Mouse (Mus musculus) limb, embryonic 14.5 days (tissue): ENCODE measurements at regions not wholly inside any gene's neighbourhood (a gene's known extent, or its start where the extent isn't known, plus 50 kb on each side); places are given as distances from the start of the nearest gene placed in this dataset.

Experiments
- ATAC-seq: fragments of 200-750 bp; cut with Nextera tagmentation; 2 replicates; pipeline ENCODE4 v1.8.0; 2017; ENCODE audit warnings: low read depth, moderate number of reproducible peaks, moderate TSS enrichment; ENCODE audit not compliant: low FRiP score
- DNase-seq: peaks from one replicate; pipeline ENCODE4 v3.0.0-alpha.2; 2015; ENCODE audit warnings: low spot score
- H3K27ac ChIP-seq: fragments of 300-500 bp; sonication (generic); replicated peaks from 2 replicates; pipeline ENCODE4 v1.5.1; 2014; ENCODE audit warnings: low read depth, mild to moderate bottlenecking, low read length, moderate library complexity, mixed read lengths
- H3K27me3 ChIP-seq: fragments of 300-500 bp; sonication (generic); 2 replicates; pipeline ENCODE4 v1.6.1; 2014; ENCODE audit warnings: low read length, mixed read lengths; ENCODE audit not compliant: control insufficient read depth, insufficient read depth
- H3K36me3 ChIP-seq: fragments of 300-500 bp; sonication (generic); 2 replicates; pipeline ENCODE4 v1.6.1; 2014; ENCODE audit warnings: mild to moderate bottlenecking, low read length, moderate library complexity, mixed read lengths; ENCODE audit not compliant: control insufficient read depth, insufficient read depth
- H3K4me1 ChIP-seq: fragments of 300-500 bp; sonication (generic); 2 replicates; pipeline ENCODE4 v1.6.1; 2014; ENCODE audit warnings: antibody characterized with exemption, low read length, mixed read lengths; ENCODE audit not compliant: control insufficient read depth, insufficient read depth
- H3K4me2 ChIP-seq: fragments of 300-500 bp; sonication (generic); replicated peaks from 2 replicates; pipeline ENCODE4 v1.6.1; 2014; ENCODE audit warnings: low read depth, mild to moderate bottlenecking, low read length, moderate library complexity; ENCODE audit not compliant: severe bottlenecking
- H3K4me3 ChIP-seq: fragments of 300-500 bp; sonication (generic); replicated peaks from 2 replicates; pipeline ENCODE4 v1.5.1; 2014; ENCODE audit warnings: low read length
- H3K9ac ChIP-seq: fragments of 300-500 bp; sonication (generic); 2 replicates; pipeline ENCODE4 v1.6.1; 2014; ENCODE audit warnings: mild to moderate bottlenecking, low read depth, low read length, moderate library complexity; ENCODE audit not compliant: severe bottlenecking
- H3K9me3 ChIP-seq: fragments of 300-500 bp; sonication (generic); 2 replicates; pipeline ENCODE4 v1.6.1; 2016; ENCODE audit warnings: low read length; ENCODE audit not compliant: control insufficient read depth
- POLR2A ChIP-seq: fragments of 200-500 bp; IDR thresholded peaks from 2 replicates; pipeline ENCODE4 v1.8.0; 2012; ENCODE audit warnings: inconsistent platforms, mild to moderate bottlenecking, moderate library complexity, borderline replicate concordance; ENCODE audit not compliant: insufficient read depth, insufficient read length; ENCODE audit errors: extremely low read depth
- WGBS: fragments of 180-500 bp; shearing (Covaris S2); extraction: QIAGEN DNeasy Blood & Tissue Kit; methylation state at CpG from one replicate; pipeline ENCODE4 v1.1.7; 2014; 5-methylcytosine and 5-hydroxymethylcytosine counted together

GRCm38 (mm10) chr13:60061589-60061988 is 115.6 kb downstream of the Gas1 start:
- Histone ChIP-seq H3K4me2 (no peak overlapping the region), H3K9me3 (no peaks in the 10 kb centered on the region), H3K27me3 (no peaks in the 10 kb centered on the region), H3K9ac (no peak overlapping the region), H3K36me3 (no peaks in the 10 kb centered on the region), H3K4me3 (no peak overlapping the region), H3K27ac (no peak overlapping the region), H3K4me1 (peaks cover 17% of the 10 kb centered on the region)
- no peak for TF ChIP-seq POLR2A
- ATAC-seq (peak; percentile 44; the same call in 1 of the 2 replicates), DNase-seq (no peak)
- WGBS, result 68% methylated on average over 6 of the region's 6 CpGs

GRCm38 (mm10) chr13:60057761-60058274 is 119.3 kb downstream of the Gas1 start:
- DNase-seq (peak; percentile 62), ATAC-seq (peak; percentile 51; the same call in 1 of the 2 replicates)
- no peaks in the 10 kb centered on the region for H3K9me3 ChIP-seq
- no peak for TF ChIP-seq POLR2A
- H3K36me3 ChIP-seq, result no peaks in the 10 kb centered on the region
- no peaks in the 10 kb centered on the region for H3K27me3 ChIP-seq
- 12% methylated on average over 13 of the region's 13 CpGs for WGBS
- peaks cover 17% of the 10 kb centered on the region for H3K4me1 ChIP-seq
- no peak overlapping the region for H3K27ac ChIP-seq
- no peak overlapping the region for H3K9ac ChIP-seq
- no peak overlapping the region for H3K4me2 ChIP-seq
- H3K4me3 ChIP-seq, result no peak overlapping the region

GRCm38 (mm10) chr13:60054531-60054930 is 122.6 kb downstream of the Gas1 start:
- 17% methylated on average over 3 of the region's 3 CpGs for WGBS
- no peak for ATAC-seq
- TF ChIP-seq POLR2A, result no peak

GRCm38 (mm10) chr13:60054081-60054480 is 123.1 kb downstream of the Gas1 start:
- DNase-seq (no peak), ATAC-seq (no peak)
- no peaks in the 10 kb centered on the region for H3K9me3 ChIP-seq
- H3K36me3 ChIP-seq, result no peaks in the 10 kb centered on the region
- no peak for TF ChIP-seq POLR2A
- 31% methylated on average over 9 of the region's 9 CpGs for WGBS
- no peak overlapping the region for H3K9ac ChIP-seq
- H3K4me3 ChIP-seq, result no peak overlapping the region
- peaks cover 27% of the 10 kb centered on the region for H3K4me1 ChIP-seq
- H3K4me2 ChIP-seq, result no peak overlapping the region
- H3K27ac ChIP-seq, result no peak overlapping the region
- H3K27me3 ChIP-seq, result no peaks in the 10 kb centered on the region

More at GRCm38 (mm10) chr13:60054531-60054930, 122.6 kb downstream of the Gas1 start:
- H3K9ac ChIP-seq, result no peak overlapping the region
- no peak for DNase-seq
- H3K27me3 ChIP-seq, result no peaks in the 10 kb centered on the region
- no peaks in the 10 kb centered on the region for H3K9me3 ChIP-seq
- no peak overlapping the region for H3K4me2 ChIP-seq
- no peak overlapping the region for H3K4me3 ChIP-seq
- no peak overlapping the region for H3K27ac ChIP-seq
- peaks cover 27% of the 10 kb centered on the region for H3K4me1 ChIP-seq
- no peaks in the 10 kb centered on the region for H3K36me3 ChIP-seq

GRCm38 (mm10) chr13:60051866-60052265 is 125.3 kb downstream of the Gas1 start:
- peaks cover 34% of the 10 kb centered on the region for H3K4me1 ChIP-seq

More at GRCm38 (mm10) chr13:60051866-60052265, 125.3 kb downstream of the Gas1 start:
- no peak overlapping the region for H3K4me2 ChIP-seq
- H3K4me3 ChIP-seq, result no peak overlapping the region
- no peak overlapping the region for H3K9ac ChIP-seq
- ATAC-seq, result no peak
- no peaks in the 10 kb centered on the region for H3K36me3 ChIP-seq
- WGBS, result 57% methylated on average over 1 of the region's 1 CpGs
- no peaks in the 10 kb centered on the region for H3K9me3 ChIP-seq
- H3K27ac ChIP-seq, result no peak overlapping the region
- TF ChIP-seq POLR2A, result no peak
- H3K27me3 ChIP-seq, result no peaks in the 10 kb centered on the region
- no peak for DNase-seq
